ENCODE assay signal across 8 mouse cellular contexts in the genomic region with DNA sequence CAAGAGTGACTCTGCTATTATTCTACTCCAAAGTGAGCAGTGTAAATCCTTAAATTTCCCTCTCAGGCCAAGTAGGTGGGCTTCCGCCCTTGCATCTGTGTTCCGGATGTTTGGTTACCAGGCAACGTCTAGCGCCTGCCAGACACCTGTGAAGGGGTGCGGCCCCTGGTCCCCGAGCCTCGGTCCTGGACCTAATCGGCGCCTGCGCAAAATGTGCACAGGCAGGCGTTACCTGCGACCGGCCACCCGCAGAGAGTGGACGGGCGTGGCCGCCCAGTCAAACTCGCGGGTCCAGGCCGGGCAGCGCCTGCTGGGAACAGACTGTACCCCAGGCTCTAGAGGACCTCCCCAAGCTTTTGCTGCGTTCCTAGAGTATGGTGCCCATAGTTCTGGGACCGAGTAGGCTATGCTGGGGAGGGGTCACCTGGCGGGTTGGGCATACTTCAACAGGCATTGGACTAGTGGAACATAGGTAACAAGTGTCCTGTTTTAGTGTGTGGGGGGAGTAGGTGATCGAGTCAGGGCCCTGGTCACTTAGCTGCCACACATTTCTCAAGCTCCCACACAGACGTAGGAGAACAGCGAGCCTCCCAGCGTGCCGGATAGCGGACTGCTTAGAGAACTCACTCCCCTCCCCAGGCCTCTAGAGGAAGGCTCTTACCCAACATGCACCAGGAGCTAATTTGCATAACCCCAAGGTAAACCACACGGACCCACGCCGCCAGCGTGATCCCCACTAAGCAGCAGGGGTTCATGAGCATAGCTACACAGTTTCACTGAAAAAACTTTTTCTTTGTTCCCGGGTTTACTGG.
DNase-seq lines count a peak whose midpoint lies in the region; ATAC-seq and TF ChIP-seq lines count a peak whose summit lies in the region.

No protein-coding gene starts in this region.

- H3K79me2 ChIP-seq in heart, adult 2 months (replicated peaks; ENCODE audit: control insufficient read depth, insufficient read depth, low read length) = no peaks in the 10 kb centered on the region

- no peaks in the 10 kb centered on the region for H3K27me3 ChIP-seq in embryonic facial prominence, embryonic 13.5 days
- H3K27me3 ChIP-seq in heart, adult 2 months (ENCODE audit: control insufficient read depth, insufficient read depth, low read length) = no peaks in the 10 kb centered on the region
- H3K27me3 ChIP-seq in limb, embryonic 14.5 days (ENCODE audit: control insufficient read depth, insufficient read depth, low read length) = no peaks in the 10 kb centered on the region
- H3K27me3 ChIP-seq in midbrain, postnatal 0 days (ENCODE audit: insufficient read depth, low read length) = no peaks in the 10 kb centered on the region

- H3K4me1 ChIP-seq in embryonic facial prominence, embryonic 13.5 days = peaks cover 12% of the 10 kb centered on the region; the same call in 1 of the 2 replicates
- no peaks in the 10 kb centered on the region for H3K4me1 ChIP-seq in heart, adult 2 months (ENCODE audit: control insufficient read depth, insufficient read depth, low read length)
- H3K4me1 ChIP-seq in limb, embryonic 14.5 days (ENCODE audit: control insufficient read depth, insufficient read depth, low read length) = no peaks in the 10 kb centered on the region
- H3K4me1 ChIP-seq in midbrain, postnatal 0 days (ENCODE audit: insufficient read depth, low read length) = no peaks in the 10 kb centered on the region

- TF ChIP-seq CTCF in heart, adult 2 months (IDR thresholded peaks at IDR 0.05) = no peak
- TF ChIP-seq CTCF in midbrain, postnatal 0 days (IDR thresholded peaks at IDR 0.05) = no peak; the same call in 1 of the 2 replicates

- DNase-seq in 3134 (ENCODE audit: extremely low read depth, insufficient read length, low spot score) = peak; percentile 74
- peak; percentile 84 to 89 for DNase-seq in adrenal gland, postnatal 36 days
- DNase-seq in heart, adult 2 months = peak; percentile 84 to 87
- peak; percentile 85 to 88 for DNase-seq in kidney, adult 8-10 months
- DNase-seq in limb, embryonic 14.5 days (ENCODE audit: low spot score) = peak; percentile 95
- DNase-seq in midbrain, postnatal 0 days (ENCODE audit: low spot score) = peak; percentile 95
- DNase-seq in spleen, postnatal 14 days (ENCODE audit: low spot score in 2 of 2) = peak; percentile 59 to 77

- peak; percentile 61; the same call in 1 of the 2 replicates for TF ChIP-seq EP300 in heart, adult 2 months (IDR thresholded peaks at IDR 0.05; ENCODE audit: insufficient read depth, low read depth, low read length)

- TF ChIP-seq POLR2A in heart, adult 2 months (IDR thresholded peaks at IDR 0.05; ENCODE audit: insufficient read depth, low read depth, low read length) = peak; percentile 93
- peak; percentile 44; the same call in 1 of the 2 replicates for TF ChIP-seq POLR2A in limb, embryonic 14.5 days (IDR thresholded peaks at IDR 0.05; ENCODE audit: borderline replicate concordance, extremely low read depth, insufficient read depth, insufficient read length)

- peak overlapping the region; percentile 83 for H3K4me3 ChIP-seq in embryonic facial prominence, embryonic 13.5 days
- H3K4me3 ChIP-seq in heart, adult 2 months = peak overlapping the region; percentile 60
- peak overlapping the region; percentile 84 for H3K4me3 ChIP-seq in limb, embryonic 14.5 days (replicated peaks; ENCODE audit: low read length)
- H3K4me3 ChIP-seq in midbrain, postnatal 0 days (ENCODE audit: low read depth, low read length) = peak overlapping the region; percentile 95

- peak overlapping the region; percentile 93 for H3K27ac ChIP-seq in embryonic facial prominence, embryonic 13.5 days
- peak overlapping the region; percentile 100 for H3K27ac ChIP-seq in heart, adult 2 months
- H3K27ac ChIP-seq in limb, embryonic 14.5 days (replicated peaks; ENCODE audit: low read depth, low read length) = peak overlapping the region; percentile 96
- H3K27ac ChIP-seq in midbrain, postnatal 0 days (ENCODE audit: low read depth, low read length) = peak overlapping the region; percentile 95

- under 1% methylated on average over 35 of the region's 35 CpGs for WGBS in embryonic facial prominence, embryonic 13.5 days
- WGBS in heart, adult 2 months = under 1% methylated on average over 35 of the region's 35 CpGs
- 1% methylated on average over 35 of the region's 35 CpGs for WGBS in limb, embryonic 14.5 days
- under 1% methylated on average over 35 of the region's 35 CpGs for WGBS in midbrain, postnatal 0 days

- peak overlapping the region; percentile 82 for H3K9ac ChIP-seq in embryonic facial prominence, embryonic 13.5 days
- peak overlapping the region; percentile 81 for H3K9ac ChIP-seq in heart, adult 2 months (ENCODE audit: low read depth, low read length)
- peak overlapping the region; percentile 90 for H3K9ac ChIP-seq in limb, embryonic 14.5 days (ENCODE audit: low read depth, low read length, severe bottlenecking)
- peak overlapping the region; percentile 84 for H3K9ac ChIP-seq in midbrain, postnatal 0 days (replicated peaks; ENCODE audit: low read length, poor library complexity, severe bottlenecking)

- peaks cover 6% of the 10 kb centered on the region; the same call in 1 of the 2 replicates for H3K9me3 ChIP-seq in embryonic facial prominence, embryonic 13.5 days
- no peaks in the 10 kb centered on the region for H3K9me3 ChIP-seq in limb, embryonic 14.5 days (ENCODE audit: control insufficient read depth, low read length)
- no peaks in the 10 kb centered on the region for H3K9me3 ChIP-seq in midbrain, postnatal 0 days (ENCODE audit: low read length)

- peak; percentile 91 for ATAC-seq in embryonic facial prominence, embryonic 13.5 days (ENCODE audit: insufficient number of reproducible peaks, insufficient read depth, low FRiP score, low TSS enrichment, low read depth)
- peak; percentile 86 for ATAC-seq in limb, embryonic 14.5 days (ENCODE audit: low FRiP score, low read depth)
- ATAC-seq in midbrain, postnatal 0 days (ENCODE audit: low FRiP score) = peak; percentile 88

- peak overlapping the region; percentile 68 for H3K4me2 ChIP-seq in embryonic facial prominence, embryonic 13.5 days
- peak overlapping the region; percentile 71 for H3K4me2 ChIP-seq in limb, embryonic 14.5 days (replicated peaks; ENCODE audit: low read depth, low read length, severe bottlenecking)
- peak overlapping the region; percentile 64 for H3K4me2 ChIP-seq in midbrain, postnatal 0 days (ENCODE audit: low read depth, low read length, poor library complexity, severe bottlenecking)

- intact Hi-C loops in heart, adult 2 months (cut with DNase I) = loop anchor here (1.0 to 10.0 kb wide), 6 partner anchors 99 to 1592 kb away; a partner anchor contains a TSS

- no peaks in the 10 kb centered on the region for H3K36me3 ChIP-seq in embryonic facial prominence, embryonic 13.5 days
- H3K36me3 ChIP-seq in heart, adult 2 months (ENCODE audit: control insufficient read depth, insufficient read depth, low read length) = no peaks in the 10 kb centered on the region
- H3K36me3 ChIP-seq in limb, embryonic 14.5 days (ENCODE audit: control insufficient read depth, insufficient read depth, low read length) = no peaks in the 10 kb centered on the region
- H3K36me3 ChIP-seq in midbrain, postnatal 0 days (ENCODE audit: insufficient read depth, low read length) = no peaks in the 10 kb centered on the region

Comparison
In these comparisons a context has a peak if more than half of its experiments do, and no peak if none do; other contexts are left out.
1. Peak in every context shown above with its lines: DNase-seq, ATAC-seq, H3K4me3 ChIP-seq and H3K27ac ChIP-seq.